ENCODE assay signal across 16 mouse cellular contexts in the genomic region with DNA sequence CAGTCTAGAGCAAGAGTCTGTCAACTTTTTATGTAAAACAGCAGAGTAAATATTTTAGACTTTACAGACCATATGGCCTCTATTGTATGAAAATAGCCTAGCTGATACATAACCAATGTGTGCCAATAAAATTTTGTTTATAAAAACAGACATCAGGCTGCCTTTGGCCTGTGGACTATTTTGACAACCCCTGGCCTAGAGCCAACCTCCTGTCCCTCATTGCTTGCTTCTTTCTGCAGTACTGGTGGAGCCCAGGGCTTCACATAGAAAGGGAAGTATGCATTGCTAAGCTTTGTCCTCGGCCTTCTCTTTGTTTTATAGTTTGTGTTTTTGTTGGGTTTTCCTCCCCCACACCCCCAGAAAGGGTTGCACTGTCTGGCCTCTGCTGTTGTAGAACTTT. TPM values are rescaled to one million over a fixed set of nuclear protein-coding genes. Genes with fewer than 3 reads are reported as not detected.
DNase-seq lines count a peak whose midpoint lies in the region; ATAC-seq and TF ChIP-seq lines count a peak whose summit lies in the region.
"Had no signal": no experiment of that assay in that cellular context is flagged by ENCODE, and none has a peak within 500 bp of the region (broad histone marks: within the 10 kb centered on the region; RNA-seq: fewer than 3 reads in every experiment).

No protein-coding gene starts in this region.

- no peak overlapping the region for H3K27ac ChIP-seq in embryonic facial prominence, embryonic 14.5 days (replicated peaks; ENCODE audit: low read depth, low read length)
- H3K27ac ChIP-seq in embryonic facial prominence, embryonic 10.5 days (replicated peaks): no peak overlapping the region
- H3K27ac ChIP-seq in intestine, postnatal 0 days (ENCODE audit: low read depth, low read length): peak overlapping the region; percentile 42; the same call in 1 of the 2 replicates
- H3K27ac ChIP-seq in stomach, embryonic 14.5 days (ENCODE audit: low read length): peak overlapping the region; percentile 55
- H3K27ac ChIP-seq in cerebellum, adult 2 months (ENCODE audit: insufficient read depth, low read length): no peak overlapping the region
- H3K27ac ChIP-seq: forebrain, embryonic 13.5 days; limb, embryonic 12.5 days; midbrain, embryonic 13.5 days; neural tube, embryonic 12.5 days had no signal

- no peaks in the 10 kb centered on the region; the same call in 1 of the 2 replicates for H3K4me1 ChIP-seq in embryonic facial prominence, embryonic 14.5 days (ENCODE audit: control insufficient read depth, insufficient read depth, low read length)
- peaks cover 15% of the 10 kb centered on the region for H3K4me1 ChIP-seq in embryonic facial prominence, embryonic 10.5 days
- H3K4me1 ChIP-seq in intestine, postnatal 0 days (replicated peaks; ENCODE audit: control insufficient read depth, insufficient read depth, low read length): no peaks in the 10 kb centered on the region
- H3K4me1 ChIP-seq in stomach, embryonic 14.5 days (ENCODE audit: control insufficient read depth, insufficient read depth, low read length): peaks cover 16% of the 10 kb centered on the region
- H3K4me1 ChIP-seq in cerebellum, adult 2 months (ENCODE audit: control insufficient read depth, insufficient read depth, low read length): peaks cover 6% of the 10 kb centered on the region

- H3K4me2 ChIP-seq in embryonic facial prominence, embryonic 14.5 days (ENCODE audit: low read depth, low read length): no peak overlapping the region
- peak overlapping the region; percentile 35 for H3K4me2 ChIP-seq in intestine, postnatal 0 days (replicated peaks; ENCODE audit: low read depth)
- peak overlapping the region; percentile 39; the same call in 1 of the 2 replicates for H3K4me2 ChIP-seq in stomach, embryonic 14.5 days (replicated peaks; ENCODE audit: low read depth, low read length)
- H3K4me2 ChIP-seq: forebrain, embryonic 13.5 days; limb, embryonic 12.5 days; midbrain, embryonic 13.5 days; neural tube, embryonic 12.5 days had no signal

- peak; percentile 13 for DNase-seq in embryonic facial prominence, embryonic 14.5 days (ENCODE audit: low spot score)
- no peak for DNase-seq in embryonic facial prominence, embryonic 10.5 days (ENCODE audit: low spot score)
- peak; percentile 38 to 62 for DNase-seq in kidney, postnatal 36 days
- DNase-seq in kidney, adult 11 months: no peak
- no peak for DNase-seq in cerebellum, adult 2 months
- DNase-seq in cerebellum, adult 9-11 months: no peak
- DNase-seq: embryo, embryonic 11 days; gastrocnemius, postnatal 25 days; right cerebral cortex, adult 18-20 months had no signal

- 61% methylated on average over 1 of the region's 1 CpGs for WGBS in embryonic facial prominence, embryonic 14.5 days
- 76% methylated on average over 1 of the region's 1 CpGs for WGBS in embryonic facial prominence, embryonic 10.5 days
- 42% methylated on average over 1 of the region's 1 CpGs for WGBS in intestine, postnatal 0 days
- 54% methylated on average over 1 of the region's 1 CpGs for WGBS in stomach, embryonic 14.5 days
- WGBS in cerebellum, adult 2 months: 25% methylated on average over 1 of the region's 1 CpGs

- no peaks in the 10 kb centered on the region for H3K9me3 ChIP-seq in embryonic facial prominence, embryonic 14.5 days (ENCODE audit: control insufficient read depth, low read length)
- no peaks in the 10 kb centered on the region for H3K9me3 ChIP-seq in embryonic facial prominence, embryonic 10.5 days
- no peaks in the 10 kb centered on the region for H3K9me3 ChIP-seq in intestine, postnatal 0 days (ENCODE audit: control insufficient read depth)
- no peaks in the 10 kb centered on the region for H3K9me3 ChIP-seq in stomach, embryonic 14.5 days (ENCODE audit: control insufficient read depth, low read depth, low read length)
- H3K9me3 ChIP-seq: forebrain, embryonic 13.5 days; G1E; limb, embryonic 12.5 days; midbrain, embryonic 13.5 days; neural tube, embryonic 12.5 days had no signal

- TF ChIP-seq POLR2A in cerebellum, adult 2 months (IDR thresholded peaks at IDR 0.05; ENCODE audit: borderline replicate concordance, insufficient read depth, low read length): no peak

- H3K4me3 ChIP-seq in embryonic facial prominence, embryonic 14.5 days (ENCODE audit: low read depth, low read length): no peak overlapping the region
- no peak overlapping the region for H3K4me3 ChIP-seq in embryonic facial prominence, embryonic 10.5 days
- H3K4me3 ChIP-seq in intestine, postnatal 0 days (ENCODE audit: low read depth, low read length): peak overlapping the region; percentile 16; the same call in 1 of the 2 replicates
- H3K4me3 ChIP-seq in stomach, embryonic 14.5 days (ENCODE audit: low read depth, low read length): no peak overlapping the region
- no peak overlapping the region for H3K4me3 ChIP-seq in cerebellum, adult 2 months (replicated peaks; ENCODE audit: insufficient read depth, low read depth, low read length)
- H3K4me3 ChIP-seq: forebrain, embryonic 13.5 days; limb, embryonic 12.5 days; midbrain, embryonic 13.5 days; neural tube, embryonic 12.5 days had no signal

- no peak for TF ChIP-seq CTCF in intestine, postnatal 0 days (IDR thresholded peaks at IDR 0.05; ENCODE audit: low read depth)
- no peak for TF ChIP-seq CTCF in cerebellum, adult 2 months (IDR thresholded peaks at IDR 0.05; ENCODE audit: borderline replicate concordance, insufficient read depth, low read depth, low read length)

- peaks cover 44% of the 10 kb centered on the region for H3K36me3 ChIP-seq in embryonic facial prominence, embryonic 14.5 days (ENCODE audit: control insufficient read depth, insufficient read depth, low read length)
- H3K36me3 ChIP-seq in embryonic facial prominence, embryonic 10.5 days (replicated peaks): peaks cover 51% of the 10 kb centered on the region
- H3K36me3 ChIP-seq in intestine, postnatal 0 days (ENCODE audit: control insufficient read depth, insufficient read depth): peaks cover 46% of the 10 kb centered on the region
- peaks cover 22% of the 10 kb centered on the region for H3K36me3 ChIP-seq in stomach, embryonic 14.5 days (ENCODE audit: control insufficient read depth, insufficient read depth, low read length)

- no peak for ATAC-seq in embryonic facial prominence, embryonic 14.5 days (ENCODE audit: low read depth)
- ATAC-seq in intestine, postnatal 0 days: no peak
- ATAC-seq in stomach, embryonic 14.5 days (ENCODE audit: insufficient number of reproducible peaks, insufficient read depth, low FRiP score, low read depth): no peak
- ATAC-seq: forebrain, embryonic 13.5 days; midbrain, embryonic 13.5 days had no signal

- H3K9ac ChIP-seq in embryonic facial prominence, embryonic 14.5 days (ENCODE audit: low read depth, low read length): no peak overlapping the region
- no peak overlapping the region for H3K9ac ChIP-seq in intestine, postnatal 0 days (ENCODE audit: low read depth, low read length)
- H3K9ac ChIP-seq in stomach, embryonic 14.5 days (replicated peaks; ENCODE audit: low read depth, low read length): no peak overlapping the region
- H3K9ac ChIP-seq: forebrain, embryonic 13.5 days; limb, embryonic 12.5 days; midbrain, embryonic 13.5 days; neural tube, embryonic 12.5 days had no signal

- H3K27me3 ChIP-seq in embryonic facial prominence, embryonic 14.5 days (replicated peaks; ENCODE audit: control insufficient read depth, insufficient read depth, low read length): no peaks in the 10 kb centered on the region
- H3K27me3 ChIP-seq in embryonic facial prominence, embryonic 10.5 days (replicated peaks; ENCODE audit: low read depth, poor library complexity, severe bottlenecking): peaks cover 9% of the 10 kb centered on the region
- H3K27me3 ChIP-seq in intestine, postnatal 0 days (replicated peaks; ENCODE audit: control insufficient read depth, insufficient read depth, low read length): no peaks in the 10 kb centered on the region
- no peaks in the 10 kb centered on the region for H3K27me3 ChIP-seq in stomach, embryonic 14.5 days (ENCODE audit: control insufficient read depth, insufficient read depth, low read length)
- H3K27me3 ChIP-seq in cerebellum, adult 2 months (ENCODE audit: control insufficient read depth, insufficient read depth, low read length): no peaks in the 10 kb centered on the region
- H3K27me3 ChIP-seq: midbrain, embryonic 13.5 days; neural tube, embryonic 12.5 days had no signal

RNA-seq across cellular contexts. Expression of gene Tagln, which starts 3.9 kb away (rescaled TPM):
- 52.6 and 59.1 TPM in 2 replicates for polyA plus RNA-seq in embryonic facial prominence, embryonic 14.5 days (2014; fragmentation: Nextera tagmentation; extraction: Ambion mirVana)
- polyA plus RNA-seq in embryonic facial prominence, embryonic 10.5 days (2016; fragmentation: Nextera tagmentation; extraction: Ambion mirVana): 12.4 and 15.1 TPM in 2 replicates
- 416 and 455 TPM in 2 replicates for polyA plus RNA-seq in intestine, postnatal 0 days (2015; fragmentation: Nextera tagmentation; extraction: Ambion mirVana)
- 573 and 578 TPM in 2 replicates for polyA plus RNA-seq in stomach, embryonic 14.5 days (2014; fragmentation: Nextera tagmentation; extraction: Ambion mirVana)
- polyA plus RNA-seq in cerebellum, adult 2 months (2012; rRNA removed): 13.2 and 13.7 TPM in 2 replicates

RNA-seq across cellular contexts. Expression of gene Sidt2, which starts 23.1 kb away (rescaled TPM):
- 47.9 and 50.4 TPM in 2 replicates for polyA plus RNA-seq in embryonic facial prominence, embryonic 14.5 days (2014; fragmentation: Nextera tagmentation; extraction: Ambion mirVana)
- polyA plus RNA-seq in embryonic facial prominence, embryonic 10.5 days (2016; fragmentation: Nextera tagmentation; extraction: Ambion mirVana): 24.7 and 27.4 TPM in 2 replicates
- polyA plus RNA-seq in intestine, postnatal 0 days (2015; fragmentation: Nextera tagmentation; extraction: Ambion mirVana): 65.0 and 70.5 TPM in 2 replicates
- polyA plus RNA-seq in stomach, embryonic 14.5 days (2014; fragmentation: Nextera tagmentation; extraction: Ambion mirVana): 41.5 and 42.1 TPM in 2 replicates
- 130 and 142 TPM in 2 replicates for polyA plus RNA-seq in cerebellum, adult 2 months (2012; rRNA removed)

RNA-seq across cellular contexts. Expression of gene Rnf214, which starts 25.2 kb away (rescaled TPM):
- 47.7 and 50.3 TPM in 2 replicates for polyA plus RNA-seq in embryonic facial prominence, embryonic 14.5 days (2014; fragmentation: Nextera tagmentation; extraction: Ambion mirVana)
- polyA plus RNA-seq in embryonic facial prominence, embryonic 10.5 days (2016; fragmentation: Nextera tagmentation; extraction: Ambion mirVana): 61.5 and 66.8 TPM in 2 replicates
- 21.5 and 27.6 TPM in 2 replicates for polyA plus RNA-seq in intestine, postnatal 0 days (2015; fragmentation: Nextera tagmentation; extraction: Ambion mirVana)
- 65.4 and 77.0 TPM in 2 replicates for polyA plus RNA-seq in stomach, embryonic 14.5 days (2014; fragmentation: Nextera tagmentation; extraction: Ambion mirVana)
- 45.8 and 47.4 TPM in 2 replicates for polyA plus RNA-seq in cerebellum, adult 2 months (2012; rRNA removed)

RNA-seq across cellular contexts. Expression of gene Pcsk7, which starts 25.7 kb away (rescaled TPM):
- polyA plus RNA-seq in embryonic facial prominence, embryonic 14.5 days (2014; fragmentation: Nextera tagmentation; extraction: Ambion mirVana): 16.3 and 18.9 TPM in 2 replicates
- polyA plus RNA-seq in embryonic facial prominence, embryonic 10.5 days (2016; fragmentation: Nextera tagmentation; extraction: Ambion mirVana): 18.9 and 21.2 TPM in 2 replicates
- 16.9 and 17.3 TPM in 2 replicates for polyA plus RNA-seq in intestine, postnatal 0 days (2015; fragmentation: Nextera tagmentation; extraction: Ambion mirVana)
- polyA plus RNA-seq in stomach, embryonic 14.5 days (2014; fragmentation: Nextera tagmentation; extraction: Ambion mirVana): 13.5 and 17.5 TPM in 2 replicates
- 32.6 and 33.3 TPM in 2 replicates for polyA plus RNA-seq in cerebellum, adult 2 months (2012; rRNA removed)

Comparison
In these comparisons a context has a peak if more than half of its experiments do, and no peak if none do; other contexts are left out.
1. DNase-seq: peak in embryonic facial prominence, embryonic 14.5 days (single experiment) and kidney, postnatal 36 days (2 of 2); none in embryonic facial prominence, embryonic 10.5 days (single experiment), kidney, adult 11 months (single experiment), cerebellum, adult 2 months (0 of 2) and cerebellum, adult 9-11 months (single experiment).
2. H3K27ac ChIP-seq: peak in intestine, postnatal 0 days (single experiment) and stomach, embryonic 14.5 days (single experiment); none in embryonic facial prominence, embryonic 14.5 days (single experiment), embryonic facial prominence, embryonic 10.5 days (single experiment) and cerebellum, adult 2 months (single experiment).